ENCODE assay signal across 8 mouse cellular contexts in genomic region chr5:105698694-105699093, GRCm38 (mm10). TPM values are rescaled to one million over a fixed set of nuclear protein-coding genes. Genes with fewer than 3 reads are reported as not detected.
DNase-seq lines count a peak whose midpoint lies in the region; ATAC-seq and TF ChIP-seq lines count a peak whose summit lies in the region.

No protein-coding gene starts in this region.

- peak overlapping the region; percentile 87 for H3K4me2 ChIP-seq in hindbrain, embryonic 14.5 days (replicated peaks)
- H3K4me2 ChIP-seq in lung, embryonic 14.5 days: peak overlapping the region; percentile 94

- 0 out of 2 replicates have a peak overlapping the region, but pooled peaks have one; percentile 32 for H3K27ac ChIP-seq in embryonic facial prominence, embryonic 10.5 days (replicated peaks)
- H3K27ac ChIP-seq in hindbrain, embryonic 14.5 days: no peak overlapping the region
- H3K27ac ChIP-seq in lung, embryonic 14.5 days (ENCODE audit: low read depth): peak overlapping the region; percentile 96

- TF ChIP-seq CTCF in E14TG2a.4 (conservative IDR thresholded peaks at IDR 0.05; ENCODE audit: low read length): no peak
- no peak for TF ChIP-seq CTCF in lung, embryonic 14.5 days (IDR thresholded peaks at IDR 0.05; ENCODE audit: low read depth)

- intact Hi-C loops in left cerebral cortex, postnatal 25 days (cut with DNase I): no loop called here

- peak overlapping the region; percentile 89 for H3K4me3 ChIP-seq in E14TG2a.4 (replicated peaks; ENCODE audit: low read length)
- peak overlapping the region; percentile 73 for H3K4me3 ChIP-seq in embryonic facial prominence, embryonic 10.5 days
- no peak overlapping the region for H3K4me3 ChIP-seq in hindbrain, embryonic 14.5 days (replicated peaks; ENCODE audit: low read length)
- peak overlapping the region; percentile 81 for H3K4me3 ChIP-seq in lung, embryonic 14.5 days (ENCODE audit: low read depth, low read length)

- H3K9ac ChIP-seq in hindbrain, embryonic 14.5 days: 0 out of 2 replicates have a peak overlapping the region, but pooled peaks have one; percentile 12
- peak overlapping the region; percentile 95 for H3K9ac ChIP-seq in lung, embryonic 14.5 days

- DNase-seq in 3134 (ENCODE audit: extremely low read depth, insufficient read length, low spot score): peak; percentile 55
- peak; percentile 39 for DNase-seq in embryonic facial prominence, embryonic 10.5 days (ENCODE audit: low spot score)
- no peak for DNase-seq in hindbrain, embryonic 14.5 days (ENCODE audit: low spot score)
- peak; percentile 57 for DNase-seq in lung, embryonic 14.5 days
- no peak for DNase-seq in left cerebral cortex, postnatal 25 days (ENCODE audit: low spot score in 2 of 2)
- no peak for DNase-seq in frontal cortex, postnatal 25 days (ENCODE audit: low spot score in 2 of 2)
- DNase-seq in frontal cortex, postnatal 14 days (ENCODE audit: low spot score in 2 of 2): no peak

- 10% methylated on average over 7 of the region's 7 CpGs for WGBS in embryonic facial prominence, embryonic 10.5 days
- WGBS in hindbrain, embryonic 14.5 days: 15% methylated on average over 7 of the region's 7 CpGs
- WGBS in lung, embryonic 14.5 days: 20% methylated on average over 7 of the region's 7 CpGs

- H3K36me3 ChIP-seq in E14TG2a.4 (ENCODE audit: insufficient read depth, low read length): peaks cover 28% of the 10 kb centered on the region
- H3K36me3 ChIP-seq in embryonic facial prominence, embryonic 10.5 days (replicated peaks): peaks cover 13% of the 10 kb centered on the region
- no peaks in the 10 kb centered on the region for H3K36me3 ChIP-seq in hindbrain, embryonic 14.5 days (replicated peaks; ENCODE audit: control insufficient read depth, insufficient read depth)
- no peaks in the 10 kb centered on the region for H3K36me3 ChIP-seq in lung, embryonic 14.5 days (ENCODE audit: insufficient read depth)

- H3K9me3 ChIP-seq in E14TG2a.4 (ENCODE audit: low read length): peaks cover 11% of the 10 kb centered on the region; the same call in 1 of the 2 replicates
- no peaks in the 10 kb centered on the region for H3K9me3 ChIP-seq in embryonic facial prominence, embryonic 10.5 days
- no peaks in the 10 kb centered on the region for H3K9me3 ChIP-seq in hindbrain, embryonic 14.5 days (ENCODE audit: control insufficient read depth, low read length)
- H3K9me3 ChIP-seq in lung, embryonic 14.5 days (ENCODE audit: low read depth, low read length): no peaks in the 10 kb centered on the region

- no peak for ATAC-seq in hindbrain, embryonic 14.5 days (ENCODE audit: low FRiP score)
- 0 out of 2 replicates have a peak, but pooled peaks have one; percentile 15 for ATAC-seq in lung, embryonic 14.5 days (ENCODE audit: insufficient read depth)

- peaks cover 62% of the 10 kb centered on the region for H3K4me1 ChIP-seq in E14TG2a.4 (replicated peaks; ENCODE audit: low read depth, low read length)
- peaks cover 42% of the 10 kb centered on the region for H3K4me1 ChIP-seq in embryonic facial prominence, embryonic 10.5 days
- peaks cover 31% of the 10 kb centered on the region for H3K4me1 ChIP-seq in hindbrain, embryonic 14.5 days (replicated peaks; ENCODE audit: control insufficient read depth, insufficient read depth, low read length)
- peaks cover 3% of the 10 kb centered on the region; the same call in 1 of the 2 replicates for H3K4me1 ChIP-seq in lung, embryonic 14.5 days (ENCODE audit: insufficient read depth)

- no peaks in the 10 kb centered on the region for H3K27me3 ChIP-seq in E14TG2a.4 (ENCODE audit: insufficient read depth, low read length)
- H3K27me3 ChIP-seq in embryonic facial prominence, embryonic 10.5 days (replicated peaks; ENCODE audit: low read depth, poor library complexity, severe bottlenecking): peaks cover 10% of the 10 kb centered on the region; the same call in 1 of the 2 replicates
- no peaks in the 10 kb centered on the region for H3K27me3 ChIP-seq in hindbrain, embryonic 14.5 days (ENCODE audit: control insufficient read depth, insufficient read depth, low read length)
- H3K27me3 ChIP-seq in lung, embryonic 14.5 days (ENCODE audit: insufficient read depth, low read length): no peaks in the 10 kb centered on the region; the same call in 1 of the 2 replicates

RNA-seq across cellular contexts. Expression of gene Lrrc8d, which starts 1.1 kb away (rescaled TPM):
- polyA plus RNA-seq in embryonic facial prominence, embryonic 10.5 days (2016; fragmentation: Nextera tagmentation; extraction: Ambion mirVana): 22.2 TPM in 2 replicates
- 38.4 and 40.3 TPM in 2 replicates for polyA plus RNA-seq in hindbrain, embryonic 14.5 days (2014; fragmentation: Nextera tagmentation; extraction: Ambion mirVana)
- 25.0 and 27.1 TPM in 2 replicates for polyA plus RNA-seq in lung, embryonic 14.5 days (2014; fragmentation: Nextera tagmentation; extraction: Ambion mirVana)
- total RNA-seq in left cerebral cortex, postnatal 25 days (2021): 10 to 100 TPM; 35.1 to 35.4 TPM

Comparison
In these comparisons a context has a peak if more than half of its experiments do, and no peak if none do; other contexts are left out.
1. DNase-seq: peak in 3134 (single experiment), embryonic facial prominence, embryonic 10.5 days (single experiment) and lung, embryonic 14.5 days (single experiment); none in hindbrain, embryonic 14.5 days (single experiment), left cerebral cortex, postnatal 25 days (0 of 2), frontal cortex, postnatal 25 days (0 of 2) and frontal cortex, postnatal 14 days (0 of 2).